Mouse (Mus musculus) intestine, postnatal 0 days (tissue): ENCODE measurements around the gene Wnk2. TPM values are rescaled to one million over a fixed set of nuclear protein-coding genes. Genes with fewer than 3 reads are reported as not detected.

ENCODE experiments used
- ATAC-seq: fragments of 200-750 bp; cut with Nextera tagmentation; 2 replicates; pipeline ENCODE4 v1.8.0; 2017; ENCODE audit warnings: mild to moderate bottlenecking, moderate TSS enrichment, moderate library complexity
- H3K27ac ChIP-seq: fragments of 300-500 bp; sonication (generic); 2 replicates; pipeline ENCODE4 v1.5.1; 2014; ENCODE audit warnings: mild to moderate bottlenecking, low read depth, low read length, moderate library complexity
- H3K27me3 ChIP-seq: fragments of 300-500 bp; sonication (generic); replicated peaks from 2 replicates; pipeline ENCODE4 v1.6.1; 2014; ENCODE audit warnings: low read length, mixed read lengths; ENCODE audit not compliant: control insufficient read depth, insufficient read depth
- H3K36me3 ChIP-seq: fragments of 300-500 bp; sonication (generic); 2 replicates; pipeline ENCODE4 v1.6.1; 2014; ENCODE audit warnings: mild to moderate bottlenecking, moderate library complexity; ENCODE audit not compliant: control insufficient read depth, insufficient read depth
- H3K4me1 ChIP-seq: fragments of 300-500 bp; sonication (generic); replicated peaks from 2 replicates; pipeline ENCODE4 v1.6.1; 2014; ENCODE audit warnings: antibody characterized with exemption, low read length, mixed read lengths; ENCODE audit not compliant: control insufficient read depth, insufficient read depth
- H3K4me2 ChIP-seq: fragments of 300-500 bp; sonication (generic); replicated peaks from 2 replicates; pipeline ENCODE4 v1.6.1; 2014; ENCODE audit warnings: low read depth, mild to moderate bottlenecking, moderate library complexity
- H3K4me3 ChIP-seq: fragments of 300-500 bp; sonication (generic); 2 replicates; pipeline ENCODE4 v1.5.1; 2014; ENCODE audit warnings: low read depth, low read length
- H3K9ac ChIP-seq: fragments of 300-500 bp; sonication (generic); 2 replicates; pipeline ENCODE4 v1.6.1; 2014; ENCODE audit warnings: mild to moderate bottlenecking, low read depth, low read length
- H3K9me3 ChIP-seq: fragments of 300-500 bp; sonication (generic); 2 replicates; pipeline ENCODE4 v1.6.1; 2016; ENCODE audit warnings: mixed run types; ENCODE audit not compliant: control insufficient read depth
- CTCF ChIP-seq: sonication (generic); IDR thresholded peaks from 2 replicates; pipeline ENCODE4 v1.5.1; 2016; ENCODE audit warnings: low read depth, mild to moderate bottlenecking, control low read depth, antibody characterized with exemption, moderate library complexity
- WGBS: fragments of 180-500 bp; shearing (Covaris S2); extraction: QIAGEN DNeasy Blood & Tissue Kit; methylation state at CpG from one replicate; pipeline ENCODE4 v1.1.7; 2014; 5-methylcytosine and 5-hydroxymethylcytosine counted together
- polyA plus RNA-seq: library from polyadenylated mRNA; unstranded; fragments of >200 nt; fragmentation: Nextera tagmentation; extraction: Ambion mirVana; gene quantifications from 2 replicates; pipeline ENCODE4 v1.2.1, GENCODE M21; 2015

Gene Wnk2
- polyA plus RNA-seq, 1 experiment from 2014 or later: 1.7 TPM

DNA sequence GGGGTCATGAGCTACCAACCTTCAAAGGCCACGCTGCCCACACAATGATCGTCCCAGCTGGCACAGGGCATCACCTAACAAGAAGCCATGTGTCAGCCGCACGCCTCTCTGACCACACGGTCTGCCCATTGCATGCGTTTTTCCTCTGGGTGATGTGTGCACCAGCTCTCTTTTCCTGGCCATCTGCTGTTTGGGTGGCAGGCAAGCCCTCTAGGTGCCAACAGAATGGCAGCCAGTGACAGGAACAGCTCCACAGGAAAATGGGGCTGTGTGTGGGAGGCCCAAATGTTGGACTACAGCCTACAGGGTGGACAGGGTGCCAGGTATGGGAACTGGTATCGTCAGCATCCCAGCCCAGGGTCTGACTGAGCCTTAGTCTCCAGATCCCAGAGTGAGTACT, 24.5 kb upstream of the Wnk2 start:
- no peaks in the 10 kb centered on the region for H3K36me3 ChIP-seq
- no peak for ATAC-seq
- no peak overlapping the region for H3K9ac ChIP-seq
- H3K9me3 ChIP-seq: no peaks in the 10 kb centered on the region
- no peak overlapping the region for H3K4me3 ChIP-seq
- 0 out of 2 replicates have a peak, but pooled peaks cover 5% of the 10 kb centered on the region for H3K4me1 ChIP-seq
- no peak overlapping the region for H3K27ac ChIP-seq
- no peak for TF ChIP-seq CTCF
- H3K4me2 ChIP-seq: no peak overlapping the region
- H3K27me3 ChIP-seq: no peaks in the 10 kb centered on the region
- WGBS: 93% methylated on average over 7 of the region's 7 CpGs

DNA sequence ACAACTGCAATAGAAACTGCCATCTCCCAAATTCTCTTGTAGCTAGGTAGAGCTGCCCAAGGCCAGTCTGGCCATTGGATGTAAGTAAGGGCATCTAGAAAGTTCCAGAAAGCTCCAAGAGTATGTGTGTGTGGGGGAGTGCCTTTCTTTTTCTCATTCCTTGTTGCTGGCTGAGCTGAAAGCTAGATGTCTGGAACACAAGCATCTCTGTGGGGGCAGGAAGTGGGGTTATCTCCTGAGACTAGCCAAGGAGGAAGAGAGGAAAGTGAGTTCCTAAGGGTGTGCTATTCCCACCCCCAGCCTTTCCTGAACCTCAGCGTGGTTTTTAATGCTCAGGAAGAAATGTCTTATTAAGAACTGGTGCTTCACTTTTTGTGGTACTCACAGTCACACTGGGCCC, 23.9 kb upstream of the Wnk2 start:
- Histone ChIP-seq H3K4me2 (no peak overlapping the region), H3K27me3 (no peaks in the 10 kb centered on the region), H3K4me1 (0 out of 2 replicates have a peak, but pooled peaks cover 5% of the 10 kb centered on the region), H3K27ac (no peak overlapping the region), H3K36me3 (no peaks in the 10 kb centered on the region), H3K9ac (no peak overlapping the region), H3K9me3 (no peaks in the 10 kb centered on the region), H3K4me3 (no peak overlapping the region)
- 78% methylated on average over 1 of the region's 1 CpGs for WGBS
- no peak for TF ChIP-seq CTCF
- ATAC-seq: no peak

DNA sequence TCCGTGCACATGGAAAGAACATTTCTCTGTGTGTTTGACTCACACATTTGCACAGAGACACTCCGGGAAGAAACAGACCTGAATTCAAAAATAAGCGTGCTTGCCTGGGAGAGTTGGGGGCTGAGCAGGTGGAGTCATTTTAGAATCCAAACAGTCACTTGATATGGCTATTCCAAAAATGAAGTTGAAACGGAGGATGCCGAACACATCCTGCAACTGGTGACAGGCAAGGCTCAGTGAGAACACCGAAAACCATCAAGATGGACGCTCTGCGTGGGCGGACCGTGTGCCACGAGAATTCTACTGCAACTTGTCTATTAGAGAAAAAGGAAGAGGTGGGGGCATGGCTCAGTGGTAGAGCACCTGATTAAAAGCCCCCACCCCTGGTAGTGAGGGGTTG, 22.8 kb upstream of the Wnk2 start:
- Histone ChIP-seq H3K4me2 (no peak overlapping the region), H3K9ac (no peak overlapping the region), H3K27me3 (no peaks in the 10 kb centered on the region), H3K27ac (no peak overlapping the region), H3K36me3 (no peaks in the 10 kb centered on the region), H3K4me3 (no peak overlapping the region), H3K9me3 (no peaks in the 10 kb centered on the region), H3K4me1 (0 out of 2 replicates have a peak, but pooled peaks cover 5% of the 10 kb centered on the region)
- no peak for ATAC-seq
- 94% methylated on average over 11 of the region's 11 CpGs for WGBS
- TF ChIP-seq CTCF: no peak

DNA sequence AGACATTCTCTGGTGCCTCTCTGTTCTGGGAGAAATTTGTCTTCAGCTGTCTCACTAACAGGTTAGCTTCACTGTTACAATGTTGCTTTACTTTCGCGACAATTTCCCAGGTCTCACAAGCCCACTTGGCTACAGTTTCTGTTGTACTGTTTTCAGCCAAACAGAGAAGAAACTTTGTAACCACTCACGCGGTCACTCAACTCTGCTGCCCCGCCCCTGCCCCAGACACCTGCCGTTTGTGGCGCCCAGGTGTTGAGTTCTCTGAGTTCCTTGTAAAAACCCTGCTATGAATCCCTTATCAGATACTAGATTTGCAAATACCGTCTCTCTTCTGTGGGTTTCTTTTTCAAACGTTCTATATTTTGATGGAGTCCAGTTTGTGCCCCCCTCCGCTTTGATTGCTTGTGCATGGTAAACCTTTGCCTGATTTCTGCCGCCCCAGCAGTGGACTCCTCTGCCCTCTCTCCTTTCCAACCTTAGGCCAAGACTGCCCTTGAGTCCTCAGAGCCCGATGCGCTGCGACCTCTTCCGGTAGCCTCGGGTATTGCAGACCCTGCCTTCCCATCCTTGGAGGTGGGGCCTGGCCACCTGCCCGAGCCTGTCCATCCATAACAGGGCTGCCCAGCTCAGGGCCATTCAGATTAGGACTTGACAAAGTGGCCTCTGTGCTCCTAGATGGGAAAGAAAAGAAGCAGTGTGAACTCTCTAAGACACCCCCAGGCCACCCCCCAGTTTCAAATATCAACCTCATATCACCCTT, 21.8 kb upstream of the Wnk2 start:
- no peak overlapping the region for H3K27ac ChIP-seq
- H3K4me2 ChIP-seq: 0 out of 2 replicates have a peak overlapping the region, but pooled peaks have one; percentile 28
- H3K36me3 ChIP-seq: no peaks in the 10 kb centered on the region
- 0 out of 2 replicates have a peak, but pooled peaks cover 5% of the 10 kb centered on the region for H3K4me1 ChIP-seq
- no peaks in the 10 kb centered on the region for H3K27me3 ChIP-seq
- H3K9ac ChIP-seq: no peak overlapping the region
- TF ChIP-seq CTCF: peak; percentile 98
- 11% methylated on average over 17 of the region's 17 CpGs for WGBS
- no peaks in the 10 kb centered on the region for H3K9me3 ChIP-seq
- peak; percentile 78 for ATAC-seq
- no peak overlapping the region for H3K4me3 ChIP-seq

DNA sequence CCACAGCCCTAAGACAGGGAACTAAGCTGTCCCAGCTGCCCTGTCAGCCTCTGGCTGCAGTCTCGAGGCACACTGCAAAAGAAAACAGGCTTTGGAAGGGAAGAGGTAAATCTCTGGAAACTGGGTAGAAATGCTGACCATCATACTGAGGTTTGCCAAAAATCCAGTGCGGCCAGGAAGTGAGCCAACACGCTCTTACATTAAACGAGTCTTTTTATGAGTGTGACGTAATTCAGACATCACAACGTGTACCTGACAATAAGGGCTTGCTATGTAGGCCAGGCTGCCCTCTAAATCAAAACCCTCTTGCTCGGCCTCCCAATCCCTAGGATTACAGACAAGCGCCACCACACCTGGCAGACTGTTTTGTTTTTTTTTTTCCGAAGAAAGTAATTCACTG, 19.3 kb upstream of the Wnk2 start:
- 49% methylated on average over 9 of the region's 9 CpGs for WGBS
- Histone ChIP-seq H3K27me3 (no peaks in the 10 kb centered on the region), H3K9ac (no peak overlapping the region), H3K4me3 (no peak overlapping the region), H3K36me3 (no peaks in the 10 kb centered on the region), H3K4me2 (no peak overlapping the region), H3K27ac (no peak overlapping the region), H3K4me1 (peaks cover 5% of the 10 kb centered on the region; the same call in 1 of the 2 replicates), H3K9me3 (no peaks in the 10 kb centered on the region)
- TF ChIP-seq CTCF: no peak
- no peak for ATAC-seq

DNA sequence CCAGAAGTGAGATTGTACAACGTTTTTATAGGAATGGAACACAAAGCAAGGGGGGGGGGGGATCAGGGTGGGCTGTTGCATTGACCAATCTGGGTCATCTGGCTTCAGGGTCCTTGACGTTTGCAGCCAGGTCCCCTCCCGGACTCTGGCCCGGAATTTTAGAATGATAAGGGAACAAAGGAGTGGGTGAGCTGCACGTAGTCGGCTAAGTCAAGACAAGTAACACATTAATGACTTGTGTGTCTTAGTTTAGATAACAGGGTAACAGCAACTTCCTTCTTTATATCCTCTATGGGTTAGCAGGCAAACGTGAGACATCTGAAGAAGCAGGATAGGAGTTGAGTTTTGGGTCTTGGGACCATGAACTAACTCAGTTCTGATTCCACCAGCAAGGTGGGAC, 15.8 kb upstream of the Wnk2 start:
- no peak for TF ChIP-seq CTCF
- Histone ChIP-seq H3K4me2 (no peak overlapping the region), H3K9me3 (no peaks in the 10 kb centered on the region), H3K27ac (no peak overlapping the region), H3K27me3 (no peaks in the 10 kb centered on the region), H3K4me3 (no peak overlapping the region), H3K4me1 (no peaks in the 10 kb centered on the region; the same call in 1 of the 2 replicates), H3K9ac (no peak overlapping the region), H3K36me3 (no peaks in the 10 kb centered on the region)
- ATAC-seq: peak; percentile 40; the same call in 1 of the 2 replicates
- 36% methylated on average over 7 of the region's 7 CpGs for whole genome bisulfite sequencing
